In the genomic region with DNA sequence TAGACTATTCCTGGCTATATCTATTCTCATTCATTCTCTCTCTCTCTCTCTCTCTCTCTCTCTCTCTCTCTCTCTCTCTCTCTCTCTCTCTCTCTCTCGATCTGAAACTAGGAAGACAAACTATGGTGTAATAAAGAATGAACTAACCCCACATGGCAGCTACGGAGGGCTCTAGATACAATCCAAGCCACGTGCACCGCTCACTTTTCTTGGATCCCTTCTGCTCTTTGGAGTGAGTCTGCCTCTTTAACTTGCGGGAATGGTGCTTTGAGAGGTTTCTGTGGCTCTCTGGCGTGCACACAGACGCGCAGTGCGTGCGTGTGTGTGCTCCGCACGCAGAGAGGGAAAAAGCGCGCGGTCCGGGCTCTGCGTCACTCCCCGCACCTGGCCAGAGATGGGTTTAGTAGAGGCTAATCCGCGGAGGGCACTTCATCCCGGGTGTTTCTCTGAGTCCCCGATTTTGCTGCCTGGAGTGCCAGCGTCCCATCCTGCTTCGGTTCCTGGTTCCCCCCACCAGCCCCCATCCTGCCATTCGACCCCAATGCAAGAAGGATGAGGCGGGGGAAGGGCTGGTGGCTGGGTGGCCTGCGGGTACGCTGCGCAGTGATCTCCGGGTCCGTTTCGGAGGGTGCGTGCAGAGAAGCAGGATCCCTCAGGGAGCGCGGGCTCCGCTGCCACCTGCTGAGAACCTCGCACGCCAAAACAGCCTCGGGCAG, we compare ENCODE assay signal across 1 mouse cellular context.
A peak's percentile ranks its signal among the peaks of the same experiment; 100 is the strongest.
TF ChIP-seq lines count a peak whose summit lies in the region.

No protein-coding gene starts in this region.

TF ChIP-seq in MEL, 35 proteins besides CTCF, POLR2A, EP300 and RAD21 (continued from another document):
- TF ChIP-seq E2F4 (IDR thresholded peaks at IDR 0.05; ENCODE audit: borderline replicate concordance, low read depth, low read length): peak; percentile 69; the same call in 1 of the 2 replicates
- TF ChIP-seq MAX (IDR thresholded peaks at IDR 0.05; ENCODE audit: low read length): 0 out of 2 replicates have a peak, but pooled peaks have one; percentile 81
- TF ChIP-seq ZC3H11A (IDR thresholded peaks at IDR 0.05; ENCODE audit: low read depth, low read length): no peak
- no peak for TF ChIP-seq ZKSCAN1 (IDR thresholded peaks at IDR 0.05; ENCODE audit: low read depth, low read length)
- TF ChIP-seq TBP (IDR thresholded peaks at IDR 0.05; ENCODE audit: low read depth, low read length): no peak
- TF ChIP-seq ELF1 (IDR thresholded peaks at IDR 0.05; ENCODE audit: low read depth, low read length): no peak
- TF ChIP-seq TAL1 (IDR thresholded peaks at IDR 0.05; ENCODE audit: low read length): no peak
- 0 out of 2 replicates have a peak, but pooled peaks have one; percentile 3 for TF ChIP-seq HCFC1 (IDR thresholded peaks at IDR 0.05; ENCODE audit: low read depth, low read length)
- TF ChIP-seq GATA1 (IDR thresholded peaks at IDR 0.05; ENCODE audit: low read depth, low read length): no peak
- no peak for TF ChIP-seq CHD1 (IDR thresholded peaks at IDR 0.05; ENCODE audit: low read depth, low read length)
- TF ChIP-seq SIN3A (IDR thresholded peaks at IDR 0.05; ENCODE audit: low read length): 0 out of 2 replicates have a peak, but pooled peaks have one; percentile 8
- no peak for TF ChIP-seq UBTF (IDR thresholded peaks at IDR 0.05; ENCODE audit: borderline replicate concordance, insufficient read depth, low read depth, low read length)
- TF ChIP-seq RCOR1 (IDR thresholded peaks at IDR 0.05; ENCODE audit: low read depth, low read length): no peak
- no peak for TF ChIP-seq GABPA (IDR thresholded peaks at IDR 0.05; ENCODE audit: low read depth, low read length)
- peak; percentile 59; the same call in 1 of the 2 replicates for TF ChIP-seq MYC (IDR thresholded peaks at IDR 0.05; ENCODE audit: low read depth, low read length)
